Mouse (Mus musculus) ES-Bruce4 (cell line): ENCODE measurements at regions not wholly inside any gene's neighbourhood (a gene's known extent, or its start where the extent isn't known, plus 50 kb on each side); places are given as distances from the start of the nearest gene placed in this dataset.

Experiments
- CTCF ChIP-seq: IDR thresholded peaks from one replicate; pipeline ENCODE4 v1.8.1; 2011; ENCODE audit warnings: low read depth, low read length
- POLR2A ChIP-seq: IDR thresholded peaks from one replicate; pipeline ENCODE4 v1.8.1; 2011; ENCODE audit warnings: low read length; ENCODE audit not compliant: insufficient read depth

- TF ChIP-seq POLR2A (no peak), CTCF (no peak)
Observed at GRCm38 (mm10) chr11:63226471-63226870, 97.7 kb downstream of the Pmp22 start.
